Mouse (Mus musculus): ENCODE results near the gene Atg7. TPM values are rescaled to one million over a fixed set of nuclear protein-coding genes. Genes with fewer than 3 reads are reported as not detected.

Gene Atg7
- polyA plus RNA-seq, 1 experiment from 2014 or later: 25.5 TPM

DNA sequence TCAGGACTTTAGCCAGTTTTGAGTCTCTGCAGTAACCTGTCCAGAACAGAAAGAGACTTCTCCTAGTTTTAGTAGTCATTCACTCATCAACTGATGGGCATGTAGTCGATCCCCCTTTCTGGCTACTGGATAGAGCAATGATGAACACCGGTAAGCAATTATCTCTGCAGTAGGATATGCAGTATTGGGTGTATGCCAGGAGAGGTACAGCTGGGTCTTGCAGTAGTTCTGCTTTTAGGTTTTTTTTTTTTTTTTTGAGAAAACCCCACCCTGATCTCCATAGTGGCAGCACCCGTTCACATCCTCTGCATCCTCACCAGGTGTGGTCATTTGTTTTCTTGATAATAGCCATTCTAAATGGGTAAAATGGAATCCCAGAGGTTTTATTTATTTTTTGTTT lies 105.5 kb downstream of the Atg7 start:
- no peaks in the 10 kb centered on the region for H3K27me3 ChIP-seq
- no peak for TF ChIP-seq CTCF (IDR thresholded peaks at IDR 0.05)
- in situ Hi-C loops (cut with MboI; ENCODE audit: low pct_unique_long_range_greater_than_20kb): no loop called here
- ATAC-seq: no peak
- ChIA-PET CTCF (interaction anchor here (1.0 kb wide), 1 partner anchor 17 kb away, joined by 3 read pairs; no protein-coding TSS in a partner anchor), POLR2A (interaction anchor here (0.6 kb wide), 1 partner anchor 251 kb away, joined by 3 read pairs; no protein-coding TSS in a partner anchor)
- no peak for DNase-seq (ENCODE audit: low read depth, low spot score)

DNA sequence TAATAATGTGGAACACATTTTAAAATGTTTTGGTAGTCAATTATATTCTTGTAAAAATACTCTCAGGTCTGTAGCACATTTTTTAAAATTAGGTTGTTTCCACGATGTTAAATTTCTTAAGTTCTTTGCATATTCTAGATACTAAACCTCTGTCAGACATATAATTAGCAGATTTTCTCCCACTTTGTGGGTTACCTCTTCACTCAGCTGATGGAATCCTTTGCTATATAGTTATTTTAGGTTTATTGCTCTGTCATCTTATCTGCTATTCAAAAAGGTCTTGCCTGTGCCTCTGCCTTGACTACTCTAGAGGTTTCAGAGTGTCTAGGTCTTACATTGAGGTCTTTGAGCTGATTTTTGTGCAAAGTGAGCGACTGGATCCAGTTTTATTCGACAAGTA lies 106.0 kb downstream of the Atg7 start:
- ChIA-PET CTCF (interaction anchor here (1.0 kb wide), 1 partner anchor 17 kb away, joined by 3 read pairs; no protein-coding TSS in a partner anchor), POLR2A (interaction anchor here (0.6 kb wide), 1 partner anchor 250 kb away, joined by 3 read pairs; no protein-coding TSS in a partner anchor)
- in situ Hi-C loops (cut with MboI; ENCODE audit: low pct_unique_long_range_greater_than_20kb): no loop called here
- DNase-seq (ENCODE audit: low read depth, low spot score) (no peak), ATAC-seq (no peak)
- no peak for TF ChIP-seq CTCF (IDR thresholded peaks at IDR 0.05)
- no peaks in the 10 kb centered on the region for H3K27me3 ChIP-seq

DNA sequence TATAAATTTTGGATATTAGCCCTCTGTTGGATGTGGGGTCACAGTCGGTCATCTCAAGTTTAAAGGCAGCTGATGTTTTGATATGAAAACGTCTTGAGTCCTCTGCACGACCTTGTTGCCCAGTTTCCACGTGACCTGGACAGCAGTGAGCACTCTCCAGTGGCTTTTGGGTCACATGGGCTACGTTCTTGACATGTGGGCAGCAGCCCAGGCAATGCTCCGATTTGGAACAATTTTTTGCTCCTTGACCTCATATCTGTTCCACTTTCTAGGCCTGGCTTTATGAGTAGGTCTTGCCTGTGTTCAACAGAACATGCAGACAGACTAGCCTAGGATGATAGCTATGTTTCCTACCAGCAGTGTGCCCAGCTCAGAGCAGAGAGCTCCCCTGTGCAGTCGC lies 115.9 kb downstream of the Atg7 start:
- POLR2A ChIA-PET: no interaction called here
- H3K27me3 ChIP-seq: no peaks in the 10 kb centered on the region
- DNase-seq (ENCODE audit: low read depth, low spot score): no peak
- no peak for TF ChIP-seq CTCF (IDR thresholded peaks at IDR 0.05)
- ATAC-seq: no peak
- in situ Hi-C loops (cut with MboI; ENCODE audit: low pct_unique_long_range_greater_than_20kb): no loop called here
- CTCF ChIA-PET: interaction anchor here (1.0 kb wide), 1 partner anchor 11 kb away, joined by 4 read pairs; no protein-coding TSS in a partner anchor

DNA sequence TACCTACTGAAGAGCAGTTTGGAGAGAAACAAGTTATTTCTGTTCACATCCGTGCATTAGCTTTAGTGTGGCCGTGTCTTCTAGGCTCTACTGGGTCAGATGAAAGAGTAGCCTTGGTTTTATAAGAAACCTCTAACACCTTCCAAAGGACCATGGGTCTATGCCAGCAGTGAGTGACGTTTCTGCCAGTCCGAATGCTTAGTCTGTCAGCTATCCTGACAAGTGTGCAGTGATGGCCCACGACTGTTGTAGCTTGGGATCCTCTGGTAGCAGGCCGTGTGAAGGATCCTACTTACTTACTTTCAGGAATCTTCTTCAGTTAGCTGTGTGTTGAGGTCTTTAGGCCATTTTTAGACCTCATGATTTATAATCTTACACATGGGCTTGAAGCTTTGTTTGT lies 123.4 kb downstream of the Atg7 start:
- in situ Hi-C loops (cut with MboI; ENCODE audit: low pct_unique_long_range_greater_than_20kb): no loop called here
- POLR2A ChIA-PET: no interaction called here
- H3K27me3 ChIP-seq: no peaks in the 10 kb centered on the region
- ATAC-seq (no peak), DNase-seq (ENCODE audit: low read depth, low spot score) (no peak)
- CTCF ChIA-PET: interaction anchor here (0.8 to 1.0 kb wide), 2 partner anchors 12 to 13 kb away, joined by 3 read pairs; no protein-coding TSS in a partner anchor
- TF ChIP-seq CTCF (IDR thresholded peaks at IDR 0.05): no peak

DNA sequence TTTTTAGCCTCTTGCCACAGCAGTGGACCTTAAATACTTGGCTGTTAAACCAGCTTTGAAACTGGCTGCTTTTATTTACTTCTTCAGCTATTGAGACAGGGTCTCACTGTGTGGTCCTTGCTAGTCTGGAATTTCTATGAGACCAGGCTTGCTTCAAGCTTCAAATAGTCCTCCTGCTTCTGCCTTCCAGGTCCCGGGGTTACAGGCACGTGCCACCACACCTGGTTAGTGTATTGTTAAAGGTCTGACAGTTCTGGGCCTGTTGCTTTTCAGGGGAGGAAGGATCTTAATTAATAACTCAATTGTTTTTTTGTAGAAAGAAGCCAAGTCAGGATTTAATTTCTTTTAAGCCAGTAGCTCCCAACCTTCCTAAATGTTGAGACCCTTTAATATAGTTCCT lies 124.8 kb downstream of the Atg7 start:
- ChIA-PET CTCF (no interaction called here), POLR2A (no interaction called here)
- in situ Hi-C loops (cut with MboI; ENCODE audit: low pct_unique_long_range_greater_than_20kb): no loop called here
- TF ChIP-seq CTCF (IDR thresholded peaks at IDR 0.05): no peak
- ATAC-seq: no peak
- no peak for DNase-seq (ENCODE audit: low read depth, low spot score)
- H3K27me3 ChIP-seq: no peaks in the 10 kb centered on the region

DNA sequence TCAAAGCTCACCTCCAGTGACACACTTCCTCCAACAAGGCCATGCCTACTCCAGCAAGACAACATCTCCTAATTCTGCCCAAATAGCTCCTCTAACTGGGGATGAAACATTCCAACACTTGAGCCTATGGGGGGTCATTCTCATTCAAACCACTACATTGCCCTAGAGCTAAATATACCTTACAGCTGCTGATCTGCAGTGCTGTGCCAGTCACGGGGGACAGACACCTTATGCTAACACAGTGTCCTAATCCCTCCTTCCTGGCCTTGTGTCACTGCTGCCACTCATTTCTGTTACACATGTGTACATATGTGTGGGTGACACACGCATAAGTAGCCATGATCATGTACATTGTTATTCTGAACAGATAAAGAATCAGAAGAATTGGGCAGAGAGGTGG lies 127.4 kb downstream of the Atg7 start:
- ChIA-PET CTCF (interaction anchor here (1.6 kb wide), 1 partner anchor 12 kb away, joined by 4 read pairs; no protein-coding TSS in a partner anchor), POLR2A (no interaction called here)
- no peak for TF ChIP-seq CTCF (IDR thresholded peaks at IDR 0.05)
- DNase-seq (ENCODE audit: low read depth, low spot score) (no peak), ATAC-seq (no peak)
- in situ Hi-C loops (cut with MboI; ENCODE audit: low pct_unique_long_range_greater_than_20kb): no loop called here
- H3K27me3 ChIP-seq: no peaks in the 10 kb centered on the region

DNA sequence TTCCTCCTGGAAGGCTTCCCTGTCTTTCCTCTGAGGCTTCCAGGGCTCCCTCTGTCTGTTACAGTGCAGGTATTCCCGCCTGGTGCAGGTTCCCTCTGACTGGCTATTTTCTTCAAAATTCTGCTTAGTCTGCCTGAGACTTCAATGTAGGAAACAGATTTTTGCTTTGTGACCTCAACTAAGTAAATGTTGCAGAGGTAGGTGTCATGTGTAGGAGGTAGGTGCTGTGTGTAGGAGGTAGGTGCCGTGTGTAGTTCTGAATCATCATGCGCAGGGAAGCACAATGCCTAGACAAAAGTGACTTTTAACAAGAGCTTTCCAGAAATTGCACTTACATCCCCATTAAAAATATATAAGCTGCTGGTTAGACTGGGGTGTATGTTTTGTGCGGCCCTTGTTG lies 128.6 kb downstream of the Atg7 start:
- POLR2A ChIA-PET: interaction anchor here (0.6 kb wide), 1 partner anchor 94 kb away, joined by 5 read pairs; no protein-coding TSS in a partner anchor
- TF ChIP-seq CTCF (IDR thresholded peaks at IDR 0.05): no peak
- DNase-seq (ENCODE audit: low read depth, low spot score): no peak
- no peaks in the 10 kb centered on the region for H3K27me3 ChIP-seq
- in situ Hi-C loops (cut with MboI; ENCODE audit: low pct_unique_long_range_greater_than_20kb): no loop called here
- CTCF ChIA-PET: no interaction called here
- ATAC-seq: no peak

DNA sequence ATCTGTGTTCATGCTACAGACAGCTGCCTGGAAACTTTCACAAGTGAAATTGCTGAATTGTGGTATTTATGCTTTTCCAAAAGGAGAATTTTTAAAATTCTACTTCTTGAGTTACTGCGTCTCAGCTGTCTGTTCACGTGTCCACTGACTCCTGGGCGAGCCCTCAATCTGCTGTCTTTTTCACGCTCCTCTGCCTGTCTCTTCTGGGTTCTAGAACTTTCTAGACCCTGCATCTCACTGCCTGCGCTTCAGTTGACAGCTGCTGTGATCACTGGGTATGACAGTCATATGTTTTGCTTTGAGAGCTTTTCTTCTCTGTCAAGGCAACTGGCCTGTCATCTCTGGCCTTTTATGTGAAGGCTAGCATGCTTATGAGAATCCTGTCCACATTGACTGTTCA lies 132.3 kb downstream of the Atg7 start:
- no peaks in the 10 kb centered on the region for H3K27me3 ChIP-seq
- in situ Hi-C loops (cut with MboI; ENCODE audit: low pct_unique_long_range_greater_than_20kb): no loop called here
- TF ChIP-seq CTCF (IDR thresholded peaks at IDR 0.05): no peak
- ChIA-PET CTCF (no interaction called here), POLR2A (interaction anchor here (1.0 kb wide), 1 partner anchor 19 kb away, joined by 4 read pairs; no protein-coding TSS in a partner anchor)
- DNase-seq (ENCODE audit: low read depth, low spot score): no peak
- no peak for ATAC-seq

DNA sequence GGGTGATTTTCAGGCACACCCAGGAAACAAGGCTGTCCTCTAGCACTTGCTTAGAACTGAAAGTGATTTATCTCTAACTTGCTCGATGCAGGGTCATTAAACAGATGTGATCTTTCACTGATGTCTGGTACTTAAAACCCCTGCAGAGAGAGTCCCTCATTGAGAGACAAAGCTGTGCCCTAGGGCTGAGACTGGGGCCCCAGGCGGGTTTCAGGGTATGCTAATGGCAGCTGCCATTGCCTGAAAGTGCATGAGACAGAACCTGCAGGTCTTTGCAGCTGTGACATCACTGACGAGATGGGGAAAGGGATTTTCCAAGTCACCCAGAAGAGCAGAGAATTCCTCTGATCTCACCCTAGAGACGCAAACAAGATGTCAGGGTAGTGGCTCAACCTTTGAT lies 135.0 kb downstream of the Atg7 start:
- ATAC-seq: no peak
- ChIA-PET POLR2A (interaction anchor here (0.8 kb wide), 1 partner anchor 51 kb away, joined by 3 read pairs; no protein-coding TSS in a partner anchor), CTCF (interaction anchor here (1.1 kb wide), 1 partner anchor 89 kb away, joined by 3 read pairs; no protein-coding TSS in a partner anchor)
- DNase-seq (ENCODE audit: low read depth, low spot score): no peak
- in situ Hi-C loops (cut with MboI; ENCODE audit: low pct_unique_long_range_greater_than_20kb): no loop called here
- TF ChIP-seq CTCF (IDR thresholded peaks at IDR 0.05): no peak
- no peaks in the 10 kb centered on the region for H3K27me3 ChIP-seq

DNA sequence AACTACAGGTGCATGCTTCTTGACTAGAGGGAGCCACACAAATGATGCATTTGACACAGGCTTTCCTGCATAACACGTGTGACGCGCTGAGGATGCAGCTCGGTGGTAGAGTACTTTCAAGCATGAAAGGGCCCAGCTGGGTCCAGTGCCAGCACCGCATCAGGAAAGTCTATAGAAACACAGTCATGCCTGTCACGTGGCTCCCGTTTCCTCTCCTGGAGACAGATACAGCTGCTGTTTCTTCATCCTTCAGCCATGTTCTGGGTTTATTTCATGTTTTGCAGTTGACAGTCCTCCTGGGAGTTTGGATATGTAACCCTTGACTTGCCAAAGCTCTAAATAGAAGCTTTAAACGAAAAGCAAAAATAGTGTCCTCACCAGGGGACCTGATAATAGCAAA lies 135.8 kb downstream of the Atg7 start:
- in situ Hi-C loops (cut with MboI; ENCODE audit: low pct_unique_long_range_greater_than_20kb): no loop called here

DNA sequence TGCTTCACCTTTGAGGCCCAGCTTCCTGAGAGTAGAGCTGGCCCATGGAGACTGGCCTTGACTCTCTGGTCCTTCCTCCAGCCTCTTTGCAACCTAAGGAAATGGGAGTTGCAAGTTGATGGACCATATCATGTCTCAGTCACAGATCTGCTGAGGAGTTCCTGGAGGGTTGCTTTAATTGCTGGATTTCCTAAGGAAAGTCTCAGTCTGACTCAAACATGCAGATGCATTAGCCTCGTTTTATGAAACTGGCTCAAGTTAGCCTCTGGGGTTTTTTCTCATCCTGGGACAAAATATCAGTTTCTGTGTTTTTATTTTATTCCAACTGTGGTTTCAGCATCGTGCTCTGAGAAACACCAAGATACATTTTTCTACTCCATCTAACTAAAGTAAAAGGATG lies 137.7 kb downstream of the Atg7 start:
- CTCF ChIA-PET: no interaction called here
- POLR2A ChIA-PET: no interaction called here
- no peak for DNase-seq (ENCODE audit: low read depth, low spot score)
- in situ Hi-C loops (cut with MboI; ENCODE audit: low pct_unique_long_range_greater_than_20kb): no loop called here
- ATAC-seq: no peak
- no peaks in the 10 kb centered on the region for H3K27me3 ChIP-seq
- no peak for TF ChIP-seq CTCF (IDR thresholded peaks at IDR 0.05)

More for the DNA sequence above, 135.8 kb downstream of the Atg7 start:
- no peak for TF ChIP-seq CTCF (IDR thresholded peaks at IDR 0.05)
- no peaks in the 10 kb centered on the region for H3K27me3 ChIP-seq
- ChIA-PET CTCF (interaction anchor here (0.9 kb wide), 1 partner anchor 12 kb away, joined by 3 read pairs; no protein-coding TSS in a partner anchor), POLR2A (no interaction called here)
- no peak for ATAC-seq
- DNase-seq (ENCODE audit: low read depth, low spot score): no peak

Measured in Patski (cell line).